Mouse (Mus musculus): Measurements from ENCODE around the gene Mybpc2. TPM values are rescaled to one million over a fixed set of nuclear protein-coding genes. Genes with fewer than 3 reads are reported as not detected.
A peak's percentile ranks its signal among the peaks of the same experiment; 100 is the strongest.

Gene Mybpc2
- polyA plus RNA-seq, 1 experiment from 2014 or later = 0.10 TPM

- 67% methylated on average over 57 of the region's 57 CpGs for WGBS
- Histone ChIP-seq H3K27me3 (ENCODE audit: insufficient read depth, poor library complexity, severe bottlenecking) (peaks cover 59% of the 10 kb centered on the region), H3K9me3 (no peaks in the 10 kb centered on the region), H3K27ac (no peak overlapping the region), H3K4me1 (replicated peaks) (peaks cover 46% of the 10 kb centered on the region), H3K36me3 (peaks cover 76% of the 10 kb centered on the region), H3K4me3 (peak overlapping the region; percentile 38; the same call in 1 of the 2 replicates)
- no peak for DNase-seq (ENCODE audit: low spot score)
Observed at GRCm38 (mm10) chr7:44461503-44462217, 62.8 kb downstream of the Mybpc2 start.

- Histone ChIP-seq H3K4me3 (no peak overlapping the region), H3K9me3 (no peaks in the 10 kb centered on the region), H3K27ac (no peak overlapping the region), H3K27me3 (ENCODE audit: insufficient read depth, poor library complexity, severe bottlenecking) (peaks cover 59% of the 10 kb centered on the region), H3K36me3 (peaks cover 83% of the 10 kb centered on the region), H3K4me1 (replicated peaks) (peaks cover 39% of the 10 kb centered on the region)
- WGBS = 77% methylated on average over 31 of the region's 31 CpGs
- no peak for DNase-seq (ENCODE audit: low spot score)
Observed at GRCm38 (mm10) chr7:44460767-44461502, 63.5 kb downstream of the Mybpc2 start.

GRCm38 (mm10) chr7:44460067-44460466 lies 64.4 kb downstream of the Mybpc2 start:
- H3K27ac ChIP-seq = no peak overlapping the region
- peaks cover 30% of the 10 kb centered on the region for H3K4me1 ChIP-seq (replicated peaks)
- no peak for DNase-seq (ENCODE audit: low spot score)
- WGBS = 76% methylated on average over 6 of the region's 6 CpGs
- H3K27me3 ChIP-seq (ENCODE audit: insufficient read depth, poor library complexity, severe bottlenecking) = peaks cover 59% of the 10 kb centered on the region
- no peak overlapping the region for H3K4me3 ChIP-seq
- H3K9me3 ChIP-seq = no peaks in the 10 kb centered on the region
- peaks cover 91% of the 10 kb centered on the region for H3K36me3 ChIP-seq

DNA sequence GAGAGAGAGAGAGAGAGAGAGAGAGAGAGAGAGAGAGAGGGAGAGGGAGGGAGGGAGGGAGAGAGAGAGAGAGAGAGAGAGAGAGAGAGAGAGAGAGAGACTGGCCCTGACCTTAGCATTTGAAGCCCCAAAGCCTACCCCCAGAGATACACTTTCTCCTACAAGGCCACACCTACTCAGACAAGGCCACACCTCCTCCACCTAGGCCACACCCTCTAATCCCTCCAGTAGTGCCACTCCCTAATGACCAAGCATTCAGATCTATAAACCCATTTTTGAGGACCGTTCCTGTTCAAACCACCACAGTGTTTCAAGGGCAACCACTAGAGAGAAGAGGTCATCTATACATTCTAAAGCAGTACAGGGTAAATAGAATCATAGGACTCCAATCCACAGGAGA lies 68.2 kb downstream of the Mybpc2 start:
- no peak for DNase-seq (ENCODE audit: low spot score)
- WGBS = 89% methylated on average over 1 of the region's 1 CpGs
- Histone ChIP-seq H3K4me1 (replicated peaks) (peaks cover 9% of the 10 kb centered on the region; the same call in 1 of the 2 replicates), H3K9me3 (no peaks in the 10 kb centered on the region), H3K36me3 (peaks cover 71% of the 10 kb centered on the region), H3K27ac (no peak overlapping the region), H3K4me3 (no peak overlapping the region), H3K27me3 (ENCODE audit: insufficient read depth, poor library complexity, severe bottlenecking) (peaks cover 26% of the 10 kb centered on the region)

DNA sequence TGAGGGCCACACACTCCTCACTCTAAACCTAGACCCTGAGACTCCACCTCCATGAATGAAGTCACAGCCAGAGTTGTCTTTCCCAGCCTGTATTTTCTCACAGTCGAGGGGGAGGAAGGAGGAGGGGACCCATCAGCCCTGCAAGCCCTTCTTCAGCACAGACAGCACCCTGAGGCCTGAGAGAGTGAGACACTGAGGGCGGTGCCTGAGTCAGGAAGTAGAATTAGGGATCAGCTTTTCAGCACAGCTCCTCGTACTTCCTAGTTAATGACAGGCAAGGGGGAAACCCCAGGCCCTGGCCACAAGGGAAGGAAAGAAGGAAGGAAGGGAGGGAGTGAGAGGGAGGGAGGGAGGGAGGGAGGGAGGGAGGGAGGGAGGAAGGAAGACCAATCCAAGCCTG lies 71.2 kb downstream of the Mybpc2 start:
- WGBS = 34% methylated on average over 3 of the region's 3 CpGs
- H3K9me3 ChIP-seq = no peaks in the 10 kb centered on the region
- H3K4me3 ChIP-seq = no peak overlapping the region
- peaks cover 9% of the 10 kb centered on the region; the same call in 1 of the 2 replicates for H3K4me1 ChIP-seq (replicated peaks)
- no peak overlapping the region for H3K27ac ChIP-seq
- H3K36me3 ChIP-seq = peaks cover 66% of the 10 kb centered on the region
- no peak for DNase-seq (ENCODE audit: low spot score)
- H3K27me3 ChIP-seq (ENCODE audit: insufficient read depth, poor library complexity, severe bottlenecking) = no peaks in the 10 kb centered on the region

Other genes starting within 250 kb of the Mybpc2 start
- gene Clec11a, start 217.8 kb downstream of the Mybpc2 start, polyA plus RNA-seq (2016; fragmentation: Nextera tagmentation; extraction: Ambion mirVana) = 1.8 and 2.1 TPM in 2 replicates
- 1.2 and 4.6 TPM in 2 replicates for gene Shank1, start 214.4 kb downstream of the Mybpc2 start, polyA plus RNA-seq (2016; fragmentation: Nextera tagmentation; extraction: Ambion mirVana)
- 2.7 and 3.0 TPM in 2 replicates for gene Syt3, start 140.6 kb downstream of the Mybpc2 start, polyA plus RNA-seq (2016; fragmentation: Nextera tagmentation; extraction: Ambion mirVana)
- 2.1 and 2.7 TPM in 2 replicates for gene 1700008O03Rik, start 138.8 kb downstream of the Mybpc2 start, polyA plus RNA-seq (2016; fragmentation: Nextera tagmentation; extraction: Ambion mirVana)
- 1.7 and 4.4 TPM in 2 replicates for gene Lrrc4b, start 95.6 kb downstream of the Mybpc2 start, polyA plus RNA-seq (2016; fragmentation: Nextera tagmentation; extraction: Ambion mirVana)
- 0.78 and 1.8 TPM in 2 replicates for gene Aspdh, start 59.3 kb downstream of the Mybpc2 start, polyA plus RNA-seq (2016; fragmentation: Nextera tagmentation; extraction: Ambion mirVana)
- gene Josd2, start 56.7 kb downstream of the Mybpc2 start, polyA plus RNA-seq (2016; fragmentation: Nextera tagmentation; extraction: Ambion mirVana) = 86.2 and 89.2 TPM in 2 replicates
- gene Emc10, start 28.1 kb downstream of the Mybpc2 start, polyA plus RNA-seq (2016; fragmentation: Nextera tagmentation; extraction: Ambion mirVana) = 102 and 122 TPM in 2 replicates
- gene Fam71e1, start 28.1 kb downstream of the Mybpc2 start, polyA plus RNA-seq (2016; fragmentation: Nextera tagmentation; extraction: Ambion mirVana) = 17.1 and 20.5 TPM in 2 replicates
- 0.09 TPM in 1 of 2 replicates, not detected in the other for gene Spib, start 7.4 kb upstream of the Mybpc2 start, polyA plus RNA-seq (2016; fragmentation: Nextera tagmentation; extraction: Ambion mirVana)
- gene Pold1, start 24.2 kb upstream of the Mybpc2 start, polyA plus RNA-seq (2016; fragmentation: Nextera tagmentation; extraction: Ambion mirVana) = 133 and 161 TPM in 2 replicates
- 83.2 and 94.9 TPM in 2 replicates for gene Nr1h2, start 29.3 kb upstream of the Mybpc2 start, polyA plus RNA-seq (2016; fragmentation: Nextera tagmentation; extraction: Ambion mirVana)
- 0.38 and 0.86 TPM in 2 replicates for gene Napsa, start 47.7 kb upstream of the Mybpc2 start, polyA plus RNA-seq (2016; fragmentation: Nextera tagmentation; extraction: Ambion mirVana)
- 1.3 and 1.5 TPM in 2 replicates for gene Kcnc3, start 66.0 kb upstream of the Mybpc2 start, polyA plus RNA-seq (2016; fragmentation: Nextera tagmentation; extraction: Ambion mirVana)
- 1.5 and 2.4 TPM in 2 replicates for gene Myh14, start 146.2 kb upstream of the Mybpc2 start, polyA plus RNA-seq (2016; fragmentation: Nextera tagmentation; extraction: Ambion mirVana)
- not detected in 2 replicates for gene Izumo2, start 184.1 kb upstream of the Mybpc2 start, polyA plus RNA-seq (2016; fragmentation: Nextera tagmentation; extraction: Ambion mirVana)
- gene Vrk3, start 223.8 kb upstream of the Mybpc2 start, polyA plus RNA-seq (2016; fragmentation: Nextera tagmentation; extraction: Ambion mirVana) = 45.3 and 46.6 TPM in 2 replicates
- 3.6 and 4.0 TPM in 2 replicates for gene Zfp473, start 226.4 kb upstream of the Mybpc2 start, polyA plus RNA-seq (2016; fragmentation: Nextera tagmentation; extraction: Ambion mirVana)